Comparison of ENCODE assay signal across 8 mouse cellular contexts in genomic region chr6:108185685-108186009, GRCm38 (mm10). TPM values are rescaled to one million over a fixed set of nuclear protein-coding genes. Genes with fewer than 3 reads are reported as not detected.
DNase-seq lines count a peak whose midpoint lies in the region; ATAC-seq and TF ChIP-seq lines count a peak whose summit lies in the region.

No protein-coding gene starts in this region.

- TF ChIP-seq CTCF in bone marrow, adult 2 months (IDR thresholded peaks at IDR 0.05; ENCODE audit: control insufficient read depth, insufficient read depth, low read length) = no peak

- peak overlapping the region; percentile 96 for H3K4me2 ChIP-seq in heart, embryonic 16.5 days (ENCODE audit: low read depth, low read length)
- peak overlapping the region; percentile 89 for H3K4me2 ChIP-seq in hindbrain, embryonic 13.5 days
- H3K4me2 ChIP-seq in midbrain, embryonic 11.5 days = peak overlapping the region; percentile 55

- no peaks in the 10 kb centered on the region for H3K27me3 ChIP-seq in heart, embryonic 16.5 days (ENCODE audit: control insufficient read depth, insufficient read depth, low read length)
- peaks cover 14% of the 10 kb centered on the region; the same call in 1 of the 2 replicates for H3K27me3 ChIP-seq in hindbrain, embryonic 13.5 days
- no peaks in the 10 kb centered on the region for H3K27me3 ChIP-seq in midbrain, embryonic 11.5 days (ENCODE audit: control insufficient read depth, insufficient read depth, low read length)

- DNase-seq in heart, adult 18-20 months = no peak
- no peak for DNase-seq in midbrain, embryonic 11.5 days (ENCODE audit: low spot score, missing footprints)
- no peak for DNase-seq in cerebellum, adult 8-10 months
- no peak for DNase-seq in right cerebral cortex, postnatal 36 days (ENCODE audit: low spot score in 2 of 2)
- DNase-seq in gastrocnemius, adult 8-10 months (ENCODE audit: low spot score in 2 of 2) = no peak

- no peak overlapping the region for H3K27ac ChIP-seq in heart, embryonic 16.5 days (ENCODE audit: low read length)
- no peak overlapping the region for H3K27ac ChIP-seq in bone marrow, adult 2 months (ENCODE audit: control insufficient read depth, insufficient read depth, low read depth, low read length, poor library complexity)
- no peak overlapping the region for H3K27ac ChIP-seq in hindbrain, embryonic 13.5 days
- no peak overlapping the region for H3K27ac ChIP-seq in midbrain, embryonic 11.5 days (ENCODE audit: low read depth, low read length)

- no peak for TF ChIP-seq POLR2A in bone marrow, adult 2 months (IDR thresholded peaks at IDR 0.05; ENCODE audit: borderline replicate concordance, control insufficient read depth, low read depth, low read length)

- 16% methylated on average over 4 of the region's 4 CpGs for WGBS in heart, embryonic 16.5 days
- 10% methylated on average over 4 of the region's 4 CpGs for WGBS in bone marrow, adult 2 months
- 17% methylated on average over 4 of the region's 4 CpGs for WGBS in hindbrain, embryonic 13.5 days
- WGBS in midbrain, embryonic 11.5 days = 19% methylated on average over 4 of the region's 4 CpGs

- peak overlapping the region; percentile 86 for H3K4me3 ChIP-seq in heart, embryonic 16.5 days (ENCODE audit: low read length)
- H3K4me3 ChIP-seq in bone marrow, adult 2 months (replicated peaks; ENCODE audit: control insufficient read depth, low read depth, low read length) = peak overlapping the region; percentile 98
- peak overlapping the region; percentile 88 for H3K4me3 ChIP-seq in hindbrain, embryonic 13.5 days
- H3K4me3 ChIP-seq in midbrain, embryonic 11.5 days (ENCODE audit: low read depth, low read length) = peak overlapping the region; percentile 86

- peak overlapping the region; percentile 82 for H3K9ac ChIP-seq in heart, embryonic 16.5 days (ENCODE audit: low read length)
- peak overlapping the region; percentile 81; the same call in 1 of the 2 replicates for H3K9ac ChIP-seq in hindbrain, embryonic 13.5 days
- peak overlapping the region; percentile 83 for H3K9ac ChIP-seq in midbrain, embryonic 11.5 days (ENCODE audit: low read length)

- no peaks in the 10 kb centered on the region for H3K36me3 ChIP-seq in heart, embryonic 16.5 days (ENCODE audit: control insufficient read depth, insufficient read depth)
- no peaks in the 10 kb centered on the region; the same call in 1 of the 2 replicates for H3K36me3 ChIP-seq in hindbrain, embryonic 13.5 days
- no peaks in the 10 kb centered on the region for H3K36me3 ChIP-seq in midbrain, embryonic 11.5 days (ENCODE audit: control insufficient read depth, insufficient read depth, low read length)

- peaks cover 6% of the 10 kb centered on the region for H3K4me1 ChIP-seq in heart, embryonic 16.5 days (ENCODE audit: control insufficient read depth, insufficient read depth, low read length)
- no peaks in the 10 kb centered on the region; the same call in 1 of the 2 replicates for H3K4me1 ChIP-seq in bone marrow, adult 2 months (ENCODE audit: control insufficient read depth, insufficient read depth, low read length)
- H3K4me1 ChIP-seq in hindbrain, embryonic 13.5 days (replicated peaks) = peaks cover 8% of the 10 kb centered on the region
- H3K4me1 ChIP-seq in midbrain, embryonic 11.5 days (ENCODE audit: control insufficient read depth, insufficient read depth, low read length) = peaks cover 8% of the 10 kb centered on the region

- ATAC-seq in heart, embryonic 16.5 days (replicated peaks; ENCODE audit: extremely low read depth, insufficient read depth, low FRiP score) = peak; percentile 30; the same call in 1 of the 2 replicates
- ATAC-seq in hindbrain, embryonic 13.5 days (ENCODE audit: low FRiP score) = no peak
- ATAC-seq in midbrain, embryonic 11.5 days (ENCODE audit: low FRiP score) = 0 out of 2 replicates have a peak, but pooled peaks have one; percentile 3

- no peaks in the 10 kb centered on the region for H3K9me3 ChIP-seq in heart, embryonic 16.5 days (replicated peaks; ENCODE audit: control insufficient read depth, low read length)
- H3K9me3 ChIP-seq in hindbrain, embryonic 13.5 days = no peaks in the 10 kb centered on the region
- no peaks in the 10 kb centered on the region for H3K9me3 ChIP-seq in midbrain, embryonic 11.5 days (ENCODE audit: control insufficient read depth, low read length)

RNA-seq across cellular contexts. Expression of gene Sumf1, which starts 0.3 kb away (rescaled TPM):
- 19.3 and 20.2 TPM in 2 replicates for polyA plus RNA-seq in heart, embryonic 16.5 days (2015; fragmentation: Nextera tagmentation; extraction: Ambion mirVana)
- 10 to 100 TPM; 13.6 to 14.5 TPM for total RNA-seq in heart, adult 18-20 months (2021)
- polyA plus RNA-seq in bone marrow, adult 2 months (2011; ENCODE audit: insufficient read depth, insufficient read length, low replicate concordance, missing spikeins) = 7.3 and 14.3 TPM in 2 replicates
- 11.3 and 11.7 TPM in 2 replicates for polyA plus RNA-seq in hindbrain, embryonic 13.5 days (2015; fragmentation: Nextera tagmentation; extraction: Ambion mirVana)
- polyA plus RNA-seq in midbrain, embryonic 11.5 days (2014; fragmentation: Nextera tagmentation; extraction: Ambion mirVana) = 14.0 and 15.4 TPM in 2 replicates
- 1 to 10 TPM; 6.7 to 9.9 (median 7.6) TPM for total RNA-seq in gastrocnemius, adult 8-10 months (2022)

RNA-seq across cellular contexts. Expression of gene Itpr1, which starts 27.2 kb away (rescaled TPM):
- polyA plus RNA-seq in heart, embryonic 16.5 days (2015; fragmentation: Nextera tagmentation; extraction: Ambion mirVana) = 10.8 and 12.3 TPM in 2 replicates
- total RNA-seq in heart, adult 18-20 months (2021) = 10 to 100 TPM; 37.0 to 48.1 TPM
- polyA plus RNA-seq in bone marrow, adult 2 months (2011; ENCODE audit: insufficient read depth, insufficient read length, low replicate concordance, missing spikeins) = 15.3 and 32.8 TPM in 2 replicates
- polyA plus RNA-seq in hindbrain, embryonic 13.5 days (2015; fragmentation: Nextera tagmentation; extraction: Ambion mirVana) = 4.2 and 6.1 TPM in 2 replicates
- 5.2 and 5.4 TPM in 2 replicates for polyA plus RNA-seq in midbrain, embryonic 11.5 days (2014; fragmentation: Nextera tagmentation; extraction: Ambion mirVana)
- total RNA-seq in gastrocnemius, adult 8-10 months (2022) = 10 to 100 TPM; 10.2 to 18.0 (median 13.8) TPM
